Mouse (Mus musculus) forebrain, embryonic 11.5 days (tissue): ENCODE results near the gene Gucy2g. TPM values are rescaled to one million over a fixed set of nuclear protein-coding genes. Genes with fewer than 3 reads are reported as not detected.

Source experiments
- ATAC-seq: fragments of 200-750 bp; cut with Nextera tagmentation; replicated peaks from 2 replicates; pipeline ENCODE4 v1.8.0; 2017; ENCODE audit warnings: moderate TSS enrichment; ENCODE audit not compliant: low FRiP score
- DNase-seq: peaks from one replicate; pipeline ENCODE4 v3.0.0-alpha.2; 2017; ENCODE audit warnings: low spot score
- H3K27ac ChIP-seq: fragments of 300-500 bp; sonication (generic); 2 replicates; pipeline ENCODE4 v1.5.1; 2014; ENCODE audit warnings: low read depth, low read length
- H3K27me3 ChIP-seq: fragments of 300-500 bp; sonication (generic); 2 replicates; pipeline ENCODE4 v1.6.1; 2014; ENCODE audit warnings: mild to moderate bottlenecking, low read length, mixed read lengths; ENCODE audit not compliant: control insufficient read depth, insufficient read depth
- H3K36me3 ChIP-seq: fragments of 300-500 bp; sonication (generic); 2 replicates; pipeline ENCODE4 v1.6.1; 2014; ENCODE audit warnings: mild to moderate bottlenecking, low read length, moderate library complexity, mixed read lengths; ENCODE audit not compliant: control insufficient read depth, insufficient read depth
- H3K4me1 ChIP-seq: fragments of 300-500 bp; sonication (generic); replicated peaks from 2 replicates; pipeline ENCODE4 v1.6.1; 2014; ENCODE audit warnings: low read length, mixed read lengths; ENCODE audit not compliant: control insufficient read depth, insufficient read depth
- H3K4me2 ChIP-seq: fragments of 300-500 bp; sonication (generic); 2 replicates; pipeline ENCODE4 v1.6.1; 2014; ENCODE audit warnings: low read depth, mild to moderate bottlenecking, low read length, moderate library complexity, mixed read lengths; ENCODE audit not compliant: severe bottlenecking
- H3K4me3 ChIP-seq: fragments of 300-500 bp; sonication (generic); 2 replicates; pipeline ENCODE4 v1.5.1; 2014; ENCODE audit warnings: low read depth, low read length
- H3K9ac ChIP-seq: fragments of 300-500 bp; sonication (generic); 2 replicates; pipeline ENCODE4 v1.6.1; 2014; ENCODE audit warnings: low read length
- H3K9me3 ChIP-seq: fragments of 300-500 bp; sonication (generic); 2 replicates; pipeline ENCODE4 v1.6.1; 2016; ENCODE audit warnings: low read length, mixed read lengths; ENCODE audit not compliant: control insufficient read depth
- WGBS: fragments of 180-500 bp; shearing (Covaris S2); extraction: QIAGEN DNeasy Blood & Tissue Kit; methylation state at CpG from one replicate; pipeline ENCODE4 v1.1.7; 2014; 5-methylcytosine and 5-hydroxymethylcytosine counted together
- polyA plus RNA-seq: library from polyadenylated mRNA; unstranded; fragments of >200 nt; fragmentation: Nextera tagmentation; extraction: Ambion mirVana; gene quantifications from 2 replicates; pipeline ENCODE4 v1.2.1, GENCODE M21; 2014

Gene Gucy2g
- polyA plus RNA-seq, 1 experiment from 2014 or later = not detected

GRCm38 (mm10) chr19:55268150-55268549 lies 27.1 kb upstream of the Gucy2g start:
- no peak overlapping the region for H3K4me2 ChIP-seq
- H3K9me3 ChIP-seq = no peaks in the 10 kb centered on the region
- H3K9ac ChIP-seq = no peak overlapping the region
- H3K27ac ChIP-seq = no peak overlapping the region
- no peaks in the 10 kb centered on the region for H3K36me3 ChIP-seq
- ATAC-seq (no peak), DNase-seq (no peak)
- H3K4me1 ChIP-seq = peaks cover 2% of the 10 kb centered on the region; the same call in 1 of the 2 replicates
- WGBS = 79% methylated on average over 3 of the region's 3 CpGs
- no peak overlapping the region for H3K4me3 ChIP-seq
- H3K27me3 ChIP-seq = no peaks in the 10 kb centered on the region

- no peaks in the 10 kb centered on the region for H3K9me3 ChIP-seq
- no peak overlapping the region for H3K4me3 ChIP-seq
- H3K9ac ChIP-seq = no peak overlapping the region
- H3K4me1 ChIP-seq = peaks cover 4% of the 10 kb centered on the region; the same call in 1 of the 2 replicates
- DNase-seq (no peak), ATAC-seq (no peak)
- WGBS = 93% methylated on average over 3 of the region's 3 CpGs
- no peak overlapping the region for H3K4me2 ChIP-seq
- no peak overlapping the region for H3K27ac ChIP-seq
- no peaks in the 10 kb centered on the region for H3K27me3 ChIP-seq
- H3K36me3 ChIP-seq = no peaks in the 10 kb centered on the region
Observed at GRCm38 (mm10) chr19:55266786-55267185, 25.8 kb upstream of the Gucy2g start.

- Histone ChIP-seq H3K27ac (no peak overlapping the region), H3K9ac (no peak overlapping the region), H3K9me3 (no peaks in the 10 kb centered on the region), H3K27me3 (no peaks in the 10 kb centered on the region), H3K4me1 (0 out of 2 replicates have a peak, but pooled peaks cover 1% of the 10 kb centered on the region), H3K36me3 (no peaks in the 10 kb centered on the region), H3K4me3 (no peak overlapping the region), H3K4me2 (no peak overlapping the region)
- WGBS = 79% methylated on average over 3 of the region's 3 CpGs
- DNase-seq (no peak), ATAC-seq (no peak)
Observed at GRCm38 (mm10) chr19:55265269-55265668, 24.2 kb upstream of the Gucy2g start.

- H3K4me2 ChIP-seq = no peak overlapping the region
- no peak overlapping the region for H3K27ac ChIP-seq
- no peak overlapping the region for H3K9ac ChIP-seq
- ATAC-seq (no peak), DNase-seq (no peak)
- no peaks in the 10 kb centered on the region for H3K27me3 ChIP-seq
- H3K4me3 ChIP-seq = no peak overlapping the region
- 0 out of 2 replicates have a peak, but pooled peaks cover 1% of the 10 kb centered on the region for H3K4me1 ChIP-seq
- no peaks in the 10 kb centered on the region for H3K9me3 ChIP-seq
- 81% methylated on average over 12 of the region's 12 CpGs for WGBS
- no peaks in the 10 kb centered on the region for H3K36me3 ChIP-seq
Observed at GRCm38 (mm10) chr19:55260389-55261184, 19.6 kb upstream of the Gucy2g start.

GRCm38 (mm10) chr19:55258514-55258913 lies 17.5 kb upstream of the Gucy2g start:
- Histone ChIP-seq H3K4me2 (no peak overlapping the region), H3K4me1 (peaks cover 6% of the 10 kb centered on the region; the same call in 1 of the 2 replicates), H3K36me3 (no peaks in the 10 kb centered on the region), H3K9ac (no peak overlapping the region), H3K9me3 (no peaks in the 10 kb centered on the region), H3K4me3 (no peak overlapping the region), H3K27ac (no peak overlapping the region), H3K27me3 (no peaks in the 10 kb centered on the region)
- DNase-seq = no peak
- no peak for ATAC-seq
- 91% methylated on average over 5 of the region's 5 CpGs for WGBS

GRCm38 (mm10) chr19:55257656-55258375 lies 16.8 kb upstream of the Gucy2g start:
- no peak for ATAC-seq
- H3K9me3 ChIP-seq = no peaks in the 10 kb centered on the region
- no peak overlapping the region for H3K4me3 ChIP-seq
- H3K27ac ChIP-seq = no peak overlapping the region
- no peaks in the 10 kb centered on the region for H3K36me3 ChIP-seq
- H3K4me1 ChIP-seq = peaks cover 6% of the 10 kb centered on the region; the same call in 1 of the 2 replicates
- no peaks in the 10 kb centered on the region for H3K27me3 ChIP-seq
- peak; percentile 7 for DNase-seq
- H3K4me2 ChIP-seq = no peak overlapping the region
- H3K9ac ChIP-seq = no peak overlapping the region
- WGBS = 92% methylated on average over 5 of the region's 5 CpGs

- Histone ChIP-seq H3K36me3 (no peaks in the 10 kb centered on the region), H3K4me2 (no peak overlapping the region), H3K4me1 (peaks cover 5% of the 10 kb centered on the region; the same call in 1 of the 2 replicates), H3K27ac (no peak overlapping the region), H3K9me3 (no peaks in the 10 kb centered on the region), H3K4me3 (no peak overlapping the region), H3K27me3 (no peaks in the 10 kb centered on the region), H3K9ac (no peak overlapping the region)
- WGBS = 84% methylated on average over 9 of the region's 9 CpGs
- ATAC-seq (no peak), DNase-seq (peak; percentile 37)
Observed at GRCm38 (mm10) chr19:55256156-55256555, 15.1 kb upstream of the Gucy2g start.

GRCm38 (mm10) chr19:55254513-55255016 lies 13.5 kb upstream of the Gucy2g start:
- H3K36me3 ChIP-seq = no peaks in the 10 kb centered on the region
- ATAC-seq (peak; percentile 78), DNase-seq (peak; percentile 77)
- H3K27me3 ChIP-seq = no peaks in the 10 kb centered on the region
- peak overlapping the region; percentile 83 for H3K9ac ChIP-seq
- no peaks in the 10 kb centered on the region for H3K9me3 ChIP-seq
- H3K27ac ChIP-seq = peak overlapping the region; percentile 59
- H3K4me2 ChIP-seq = peak overlapping the region; percentile 69
- peaks cover 5% of the 10 kb centered on the region; the same call in 1 of the 2 replicates for H3K4me1 ChIP-seq
- peak overlapping the region; percentile 48 for H3K4me3 ChIP-seq
- WGBS = 5% methylated on average over 5 of the region's 5 CpGs
